Mouse (Mus musculus) neural tube, embryonic 14.5 days (tissue): ENCODE measurements around the gene Mecom. TPM values are rescaled to one million over a fixed set of nuclear protein-coding genes. Genes with fewer than 3 reads are reported as not detected.
"Not testable (repeated sequence)": the region's sequence is repeated elsewhere in the genome, so short reads cannot be mapped to it uniquely, and the experiment has no call there.

Experiments used
- ATAC-seq: fragments of 200-750 bp; cut with Nextera tagmentation; 2 replicates; pipeline ENCODE4 v1.8.0; 2017; ENCODE audit warnings: low read depth, mild to moderate bottlenecking, moderate TSS enrichment, moderate library complexity
- H3K27ac ChIP-seq: fragments of 300-500 bp; sonication (generic); 2 replicates; pipeline ENCODE4 v1.5.1; 2014; ENCODE audit warnings: low read depth, mild to moderate bottlenecking, control low read depth, low read length, moderate library complexity, mixed read lengths
- H3K27me3 ChIP-seq: fragments of 300-500 bp; sonication (generic); 2 replicates; pipeline ENCODE4 v1.6.1; 2014; ENCODE audit warnings: low read length; ENCODE audit not compliant: control insufficient read depth, insufficient read depth
- H3K36me3 ChIP-seq: fragments of 300-500 bp; sonication (generic); 2 replicates; pipeline ENCODE4 v1.6.1; 2014; ENCODE audit warnings: low read length, mixed read lengths; ENCODE audit not compliant: control insufficient read depth, insufficient read depth
- H3K4me1 ChIP-seq: fragments of 300-500 bp; sonication (generic); 2 replicates; pipeline ENCODE4 v1.6.1; 2014; ENCODE audit warnings: low read length; ENCODE audit not compliant: control insufficient read depth, insufficient read depth
- H3K4me2 ChIP-seq: fragments of 300-500 bp; sonication (generic); 2 replicates; pipeline ENCODE4 v1.6.1; 2014; ENCODE audit warnings: mild to moderate bottlenecking, low read depth, low read length, control low read depth
- H3K4me3 ChIP-seq: fragments of 300-500 bp; sonication (generic); 2 replicates; pipeline ENCODE4 v1.5.1; 2014; ENCODE audit warnings: low read depth, low read length, control low read depth, mixed read lengths
- H3K9ac ChIP-seq: fragments of 300-500 bp; sonication (generic); replicated peaks from 2 replicates; pipeline ENCODE4 v1.6.1; 2014; ENCODE audit warnings: low read depth, mild to moderate bottlenecking, control low read depth, low read length, mixed read lengths
- H3K9me3 ChIP-seq: fragments of 300-500 bp; sonication (generic); 2 replicates; pipeline ENCODE4 v1.6.1; 2016; ENCODE audit warnings: low read length; ENCODE audit not compliant: control insufficient read depth
- WGBS: fragments of 180-500 bp; shearing (Covaris S2); extraction: QIAGEN DNeasy Blood & Tissue Kit; methylation state at CpG from one replicate; pipeline ENCODE4 v1.1.7; 2014; 5-methylcytosine and 5-hydroxymethylcytosine counted together
- polyA plus RNA-seq: library from polyadenylated mRNA; unstranded; fragments of >200 nt; fragmentation: Nextera tagmentation; extraction: Ambion mirVana; gene quantifications from 2 replicates; pipeline ENCODE4 v1.2.1, GENCODE M21; 2014

Gene Mecom
- polyA plus RNA-seq, 1 experiment from 2014 or later = 6.4 TPM

DNA sequence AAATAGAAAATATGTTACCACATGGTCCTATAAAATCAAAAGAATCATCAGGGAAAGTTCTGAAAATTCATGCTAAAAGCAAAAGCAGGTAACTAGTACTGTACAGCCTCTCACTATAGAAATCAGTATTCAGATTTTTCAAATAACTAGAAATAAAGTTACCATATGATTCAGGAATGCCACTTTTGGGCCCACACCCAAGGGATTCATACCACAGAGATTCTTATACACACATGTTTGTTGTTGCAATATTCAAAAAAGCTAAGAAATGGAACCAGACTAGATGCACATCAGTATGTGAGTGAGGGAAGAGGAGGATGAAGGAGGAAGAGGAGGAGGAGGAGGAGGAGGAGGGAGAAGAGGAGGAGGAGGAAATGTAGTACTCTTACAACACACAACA is 106.2 kb downstream of the Mecom start:
- ATAC-seq = no peak
- H3K9me3 ChIP-seq = no peaks in the 10 kb centered on the region
- H3K27ac ChIP-seq = no peak overlapping the region
- H3K4me2 ChIP-seq = no peak overlapping the region
- no peaks in the 10 kb centered on the region for H3K36me3 ChIP-seq
- no peak overlapping the region for H3K4me3 ChIP-seq
- H3K9ac ChIP-seq = no peak overlapping the region
- no peaks in the 10 kb centered on the region for H3K27me3 ChIP-seq
- H3K4me1 ChIP-seq = no peaks in the 10 kb centered on the region

DNA sequence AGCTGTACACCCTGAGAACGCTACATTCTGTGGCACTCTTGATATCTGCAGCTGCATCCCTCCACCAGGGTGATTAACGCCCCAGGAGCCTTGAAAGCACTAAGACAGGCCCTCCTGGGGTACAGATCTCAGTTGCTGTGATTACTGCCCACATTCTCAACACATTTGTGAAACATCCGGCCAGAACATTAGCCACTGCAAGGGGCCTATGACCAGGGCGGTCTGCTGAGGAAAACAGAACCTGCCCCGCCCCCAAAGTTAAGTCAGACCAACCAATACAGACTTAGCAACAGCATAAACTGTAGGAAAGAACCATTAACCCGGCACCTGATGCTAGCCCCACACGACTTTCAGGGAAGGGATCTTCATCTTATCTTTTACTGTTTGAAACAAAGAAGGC is 109.8 kb downstream of the Mecom start:
- no peak for ATAC-seq

GRCm38 (mm10) chr3:30436561-30436960 is 111.2 kb downstream of the Mecom start:
- H3K4me3 ChIP-seq = no peak overlapping the region
- 80% methylated on average over 6 of the region's 6 CpGs for WGBS
- H3K27ac ChIP-seq = no peak overlapping the region
- H3K36me3 ChIP-seq = no peaks in the 10 kb centered on the region
- H3K27me3 ChIP-seq = no peaks in the 10 kb centered on the region
- no peak for ATAC-seq
- no peak overlapping the region for H3K9ac ChIP-seq
- H3K4me1 ChIP-seq = no peaks in the 10 kb centered on the region
- no peaks in the 10 kb centered on the region for H3K9me3 ChIP-seq
- H3K4me2 ChIP-seq = no peak overlapping the region

More for the DNA sequence above, 109.8 kb downstream of the Mecom start:
- Histone ChIP-seq H3K4me3 (no peak overlapping the region), H3K36me3 (no peaks in the 10 kb centered on the region), H3K9me3 (no peaks in the 10 kb centered on the region), H3K27ac (no peak overlapping the region), H3K4me2 (no peak overlapping the region), H3K4me1 (no peaks in the 10 kb centered on the region), H3K9ac (no peak overlapping the region), H3K27me3 (no peaks in the 10 kb centered on the region)
- WGBS = 37% methylated on average over 7 of the region's 7 CpGs

- no peaks in the 10 kb centered on the region for H3K9me3 ChIP-seq
- H3K4me3 ChIP-seq = no peak overlapping the region
- 66% methylated on average over 9 of the region's 9 CpGs for WGBS
- no peak for ATAC-seq
- no peaks in the 10 kb centered on the region for H3K36me3 ChIP-seq
- no peak overlapping the region for H3K27ac ChIP-seq
- no peak overlapping the region for H3K4me2 ChIP-seq
- no peaks in the 10 kb centered on the region for H3K4me1 ChIP-seq
- no peak overlapping the region for H3K9ac ChIP-seq
- no peaks in the 10 kb centered on the region for H3K27me3 ChIP-seq
Measured at GRCm38 (mm10) chr3:30436131-30436530, 111.7 kb downstream of the Mecom start.

DNA sequence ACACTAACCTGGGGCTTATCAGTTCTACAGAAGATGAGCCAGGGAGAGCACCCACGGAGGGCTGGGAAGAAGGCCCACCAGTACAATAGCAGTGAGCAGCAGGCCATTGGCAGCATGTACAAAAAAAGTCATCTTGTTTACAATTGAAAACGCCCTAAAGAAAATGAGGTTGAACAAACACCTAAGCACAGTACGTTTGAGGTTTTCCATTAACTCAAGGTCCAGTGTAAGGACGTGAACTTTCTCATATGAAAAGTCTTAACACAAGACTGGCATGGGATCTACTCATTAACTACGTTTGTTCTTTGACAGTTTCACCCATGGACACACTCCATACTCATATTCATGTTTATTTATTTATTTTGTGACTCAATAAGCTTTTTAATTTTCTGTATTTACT is 118.9 kb downstream of the Mecom start:
- Histone ChIP-seq H3K27ac (no peak overlapping the region), H3K4me2 (no peak overlapping the region), H3K9ac (no peak overlapping the region), H3K4me1 (no peaks in the 10 kb centered on the region), H3K9me3 (no peaks in the 10 kb centered on the region), H3K27me3 (no peaks in the 10 kb centered on the region), H3K4me3 (no peak overlapping the region), H3K36me3 (no peaks in the 10 kb centered on the region)
- ATAC-seq = no peak
- 86% methylated on average over 5 of the region's 5 CpGs for WGBS

- no peak for ATAC-seq
- WGBS = 87% methylated on average over 5 of the region's 5 CpGs
- H3K27ac ChIP-seq = no peak overlapping the region
- H3K4me2 ChIP-seq = no peak overlapping the region
- no peaks in the 10 kb centered on the region for H3K36me3 ChIP-seq
- H3K9ac ChIP-seq = no peak overlapping the region
- no peaks in the 10 kb centered on the region for H3K4me1 ChIP-seq
- no peak overlapping the region for H3K4me3 ChIP-seq
- no peaks in the 10 kb centered on the region for H3K9me3 ChIP-seq
- no peaks in the 10 kb centered on the region for H3K27me3 ChIP-seq
Measured at GRCm38 (mm10) chr3:30424036-30424435, 123.8 kb downstream of the Mecom start.

DNA sequence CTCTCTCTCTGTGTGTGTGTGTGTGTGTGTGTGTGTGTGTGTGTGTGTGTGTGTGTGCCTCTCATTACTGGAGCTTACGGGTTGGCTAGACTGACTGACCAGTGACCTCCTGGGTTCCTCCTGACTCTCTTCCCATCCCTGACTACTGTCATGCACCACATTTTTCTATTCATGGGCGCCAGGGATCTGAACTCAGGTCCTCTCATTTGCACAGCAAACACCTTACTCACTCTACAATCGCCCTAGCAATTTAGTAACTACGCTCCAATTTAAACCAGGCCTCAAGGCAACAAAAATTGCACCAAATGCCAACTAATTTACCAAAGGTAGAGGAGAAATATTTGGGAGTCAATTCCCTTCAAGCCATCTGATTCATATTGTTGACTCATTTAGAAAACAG is 125.9 kb downstream of the Mecom start:
- ATAC-seq, H3K4me3 ChIP-seq, H3K9ac ChIP-seq, H3K4me2 ChIP-seq, H3K36me3 ChIP-seq, H3K27me3 ChIP-seq, H3K9me3 ChIP-seq, H3K4me1 ChIP-seq, H3K27ac ChIP-seq: not testable (repeated sequence)
- WGBS = 95% methylated on average over 4 of the region's 4 CpGs

DNA sequence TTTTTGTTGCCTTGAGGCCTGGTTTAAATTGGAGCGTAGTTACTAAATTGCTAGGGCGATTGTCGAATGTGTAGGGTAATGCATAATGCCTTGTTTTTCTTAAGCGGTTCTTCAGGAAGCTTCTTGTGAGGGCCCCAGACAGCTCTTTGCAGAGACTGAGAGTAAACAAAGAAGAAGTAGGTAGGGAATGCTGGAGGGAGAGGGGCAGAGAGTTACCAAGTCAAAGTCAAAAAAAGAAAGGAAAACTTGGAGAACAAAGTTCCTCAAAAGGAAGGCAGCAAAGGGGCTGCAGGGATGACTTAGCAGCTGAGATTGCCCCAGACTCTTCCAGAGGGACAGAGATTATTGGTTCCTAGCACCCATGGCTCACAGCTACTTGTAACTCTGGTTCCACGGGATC is 126.9 kb downstream of the Mecom start:
- Histone ChIP-seq H3K9me3 (no peaks in the 10 kb centered on the region), H3K27ac (no peak overlapping the region), H3K27me3 (no peaks in the 10 kb centered on the region), H3K4me2 (no peak overlapping the region), H3K36me3 (no peaks in the 10 kb centered on the region), H3K4me1 (no peaks in the 10 kb centered on the region), H3K4me3 (no peak overlapping the region), H3K9ac (no peak overlapping the region)
- ATAC-seq = no peak
- WGBS = 81% methylated on average over 5 of the region's 5 CpGs

GRCm38 (mm10) chr3:30414173-30414572 is 133.6 kb downstream of the Mecom start:
- H3K9ac ChIP-seq = no peak overlapping the region
- ATAC-seq = no peak
- H3K4me2 ChIP-seq = no peak overlapping the region
- no peaks in the 10 kb centered on the region for H3K36me3 ChIP-seq
- no peaks in the 10 kb centered on the region for H3K9me3 ChIP-seq
- H3K27ac ChIP-seq = no peak overlapping the region
- no peak overlapping the region for H3K4me3 ChIP-seq
- H3K27me3 ChIP-seq = no peaks in the 10 kb centered on the region
- 93% methylated on average over 6 of the region's 6 CpGs for WGBS
- H3K4me1 ChIP-seq = no peaks in the 10 kb centered on the region

- H3K4me1 ChIP-seq = no peaks in the 10 kb centered on the region
- H3K9ac ChIP-seq = no peak overlapping the region
- 45% methylated on average over 4 of the region's 4 CpGs for WGBS
- no peaks in the 10 kb centered on the region for H3K36me3 ChIP-seq
- H3K4me2 ChIP-seq = no peak overlapping the region
- H3K27ac ChIP-seq = no peak overlapping the region
- no peak for ATAC-seq
- no peaks in the 10 kb centered on the region for H3K27me3 ChIP-seq
- H3K9me3 ChIP-seq = no peaks in the 10 kb centered on the region
- H3K4me3 ChIP-seq = no peak overlapping the region
Measured at GRCm38 (mm10) chr3:30410778-30411177, 137.0 kb downstream of the Mecom start.
